Mouse (Mus musculus): Measurements from ENCODE around the gene Scgb2b19. TPM values are rescaled to one million over a fixed set of nuclear protein-coding genes. Genes with fewer than 3 reads are reported as not detected.
"Not testable (repeated sequence)": the region's sequence is repeated elsewhere in the genome, so short reads cannot be mapped to it uniquely, and the experiment has no call there.

Scgb2b19 gene
- not detected for total RNA-seq (2021)

GRCm38 (mm10) chr7:33280238-33280637 is at the start of gene Scgb2b19:
Scgb2b19 (minus strand) TSS chr7:33280338.
- DNase-seq: not testable (repeated sequence)

GRCm38 (mm10) chr7:33286991-33287390 is 6.9 kb upstream of the Scgb2b19 start, which contains the start of gene Scgb1b19:
Scgb1b19 (plus strand) TSS chr7:33287291.
- not testable (repeated sequence) for DNase-seq

Other genes starting within 250 kb of the Scgb2b19 start
- not detected for gene Scgb2b17, start 223.8 kb downstream of the Scgb2b19 start, total RNA-seq (2021)
- not detected for gene Scgb1b17, start 216.9 kb downstream of the Scgb2b19 start, total RNA-seq (2021)
- gene Scgb2b18, start 106.5 kb downstream of the Scgb2b19 start, total RNA-seq (2021): not detected
- not detected for gene Scgb1b18, start 94.8 kb downstream of the Scgb2b19 start, total RNA-seq (2021)
- gene Scgb1b19, start 7.0 kb upstream of the Scgb2b19 start, total RNA-seq (2021): not detected
- gene Scgb2b20, start 86.0 kb upstream of the Scgb2b19 start, total RNA-seq (2021): not detected
- not detected for gene Scgb1b20, start 92.9 kb upstream of the Scgb2b19 start, total RNA-seq (2021)
- gene Scgb2b21, start 240.1 kb upstream of the Scgb2b19 start, total RNA-seq (2021): not detected

All from heart, postnatal 4 days (tissue).